In genomic region chr1:77043749-77044564, GRCm38 (mm10) we compare ENCODE assay signal across 9 mouse cellular contexts.
DNase-seq lines count a peak whose midpoint lies in the region; ATAC-seq and TF ChIP-seq lines count a peak whose summit lies in the region.
"Had no signal": no experiment of that assay in that cellular context is flagged by ENCODE, and none has a peak within 500 bp of the region (broad histone marks: within the 10 kb centered on the region; RNA-seq: fewer than 3 reads in every experiment).

No protein-coding gene starts in this region.

- TF ChIP-seq EP300 in CH12.LX (IDR thresholded peaks at IDR 0.05; ENCODE audit: low read length), result no peak

- TF ChIP-seq CTCF in CH12.LX (conservative IDR thresholded peaks at IDR 0.05 in 1 of 2, IDR thresholded peaks at IDR 0.05 in 1 of 2; ENCODE audit: low read depth in 2 of 2, low read length in 2 of 2), result no peak
- TF ChIP-seq CTCF in lung, embryonic 14.5 days (IDR thresholded peaks at IDR 0.05; ENCODE audit: low read depth), result no peak

- DNase-seq in heart, adult 11 months, result peak; percentile 97
- no peak for DNase-seq in CH12.LX (ENCODE audit: extremely low read depth)
- peak; percentile 87 for DNase-seq in cerebellum, adult 9-11 months
- peak; percentile 87 for DNase-seq in lung, embryonic 14.5 days
- no peak for DNase-seq in spleen, postnatal 4 days (ENCODE audit: low spot score in 2 of 2)
- DNase-seq in T-cell, adult 2 months (ENCODE audit: low spot score), result no peak
- DNase-seq: liver, embryonic 13.5 days had no signal

- no peaks in the 10 kb centered on the region for H3K36me3 ChIP-seq in heart, embryonic 11.5 days (ENCODE audit: control insufficient read depth, insufficient read depth, low read length)
- H3K36me3 ChIP-seq in CH12.LX (replicated peaks in 1 of 2; ENCODE audit: control insufficient read depth in 1 of 2, insufficient read depth in 1 of 2, low read length in 1 of 2), result no peaks in the 10 kb centered on the region
- H3K36me3 ChIP-seq in lung, embryonic 14.5 days (ENCODE audit: insufficient read depth), result no peaks in the 10 kb centered on the region
- H3K36me3 ChIP-seq in forebrain, embryonic 15.5 days, result no peaks in the 10 kb centered on the region
- H3K36me3 ChIP-seq: liver, embryonic 13.5 days had no signal

- dilution Hi-C loops in CH12.LX (cut with MboI; ENCODE audit: extremely low pct_ligation_motif_present, extremely low pct_unique_long_range_greater_than_20kb, low sequenced_read_pairs), result no loop called here

- H3K4me1 ChIP-seq in heart, embryonic 11.5 days (ENCODE audit: control insufficient read depth, insufficient read depth, low read length), result no peaks in the 10 kb centered on the region
- H3K4me1 ChIP-seq in CH12.LX (ENCODE audit: control insufficient read depth in 1 of 2, insufficient read depth in 2 of 2), result no peaks in the 10 kb centered on the region
- H3K4me1 ChIP-seq in lung, embryonic 14.5 days (ENCODE audit: insufficient read depth), result no peaks in the 10 kb centered on the region
- peaks cover 9% of the 10 kb centered on the region; the same call in 1 of the 2 replicates for H3K4me1 ChIP-seq in forebrain, embryonic 15.5 days
- H3K4me1 ChIP-seq: liver, embryonic 13.5 days had no signal

- ATAC-seq in heart, embryonic 11.5 days (replicated peaks; ENCODE audit: insufficient number of reproducible peaks, low FRiP score, low TSS enrichment), result no peak
- ATAC-seq in lung, embryonic 14.5 days (ENCODE audit: insufficient read depth), result peak; percentile 75
- ATAC-seq in forebrain, embryonic 15.5 days (replicated peaks), result no peak

- no peaks in the 10 kb centered on the region for H3K27me3 ChIP-seq in heart, embryonic 11.5 days (ENCODE audit: control insufficient read depth, insufficient read depth, low read length)
- no peaks in the 10 kb centered on the region for H3K27me3 ChIP-seq in CH12.LX (replicated peaks)
- H3K27me3 ChIP-seq in lung, embryonic 14.5 days (ENCODE audit: insufficient read depth, low read length), result no peaks in the 10 kb centered on the region
- H3K27me3 ChIP-seq in forebrain, embryonic 15.5 days, result no peaks in the 10 kb centered on the region
- H3K27me3 ChIP-seq: liver, embryonic 13.5 days had no signal

- no peak overlapping the region for H3K27ac ChIP-seq in heart, embryonic 11.5 days (ENCODE audit: low read depth, low read length)
- H3K27ac ChIP-seq in CH12.LX (ENCODE audit: insufficient read depth, low read depth), result no peak overlapping the region
- no peak overlapping the region for H3K27ac ChIP-seq in lung, embryonic 14.5 days (ENCODE audit: low read depth)
- H3K27ac ChIP-seq in forebrain, embryonic 15.5 days (replicated peaks), result no peak overlapping the region
- H3K27ac ChIP-seq: liver, embryonic 13.5 days had no signal

- H3K79me2 ChIP-seq in CH12.LX (replicated peaks; ENCODE audit: control insufficient read depth, extremely low read depth, insufficient read depth, poor library complexity, severe bottlenecking), result no peaks in the 10 kb centered on the region

- H3K9me3 ChIP-seq in heart, embryonic 11.5 days (replicated peaks; ENCODE audit: control insufficient read depth, low read length), result no peaks in the 10 kb centered on the region
- H3K9me3 ChIP-seq in CH12.LX (replicated peaks; ENCODE audit: low read length), result no peaks in the 10 kb centered on the region
- H3K9me3 ChIP-seq in lung, embryonic 14.5 days (ENCODE audit: low read depth, low read length), result no peaks in the 10 kb centered on the region
- H3K9me3 ChIP-seq in forebrain, embryonic 15.5 days, result no peaks in the 10 kb centered on the region
- H3K9me3 ChIP-seq: liver, embryonic 13.5 days had no signal

- TF ChIP-seq RAD21 in CH12.LX (IDR thresholded peaks at IDR 0.05; ENCODE audit: low read depth, low read length), result no peak

- WGBS in heart, embryonic 11.5 days (ENCODE audit: insufficient replicate concordance), result 60% methylated on average over 14 of the region's 14 CpGs
- WGBS in lung, embryonic 14.5 days, result 35% methylated on average over 14 of the region's 14 CpGs
- WGBS in forebrain, embryonic 15.5 days, result 74% methylated on average over 14 of the region's 14 CpGs

- in situ Hi-C loops in CH12.LX (cut with MboI; ENCODE audit: low pct_ligation_motif_present, low pct_unique_long_range_greater_than_20kb, low sequenced_read_pairs), result no loop called here

- H3K4me2 ChIP-seq in heart, embryonic 11.5 days, result no peak overlapping the region
- H3K4me2 ChIP-seq in CH12.LX (ENCODE audit: insufficient read depth, low read depth, poor library complexity, severe bottlenecking), result no peak overlapping the region
- peak overlapping the region; percentile 37; the same call in 1 of the 2 replicates for H3K4me2 ChIP-seq in lung, embryonic 14.5 days
- H3K4me2 ChIP-seq in forebrain, embryonic 15.5 days (replicated peaks), result no peak overlapping the region
- H3K4me2 ChIP-seq: liver, embryonic 13.5 days had no signal

- H3K4me3 ChIP-seq in heart, embryonic 11.5 days (ENCODE audit: low read depth, low read length), result no peak overlapping the region
- no peak overlapping the region for H3K4me3 ChIP-seq in CH12.LX (replicated peaks in 1 of 3; ENCODE audit: low read depth in 2 of 3, low read length in 2 of 3, poor library complexity in 1 of 3)
- H3K4me3 ChIP-seq in lung, embryonic 14.5 days (ENCODE audit: low read depth, low read length), result no peak overlapping the region
- no peak overlapping the region for H3K4me3 ChIP-seq in forebrain, embryonic 15.5 days
- H3K4me3 ChIP-seq: liver, embryonic 13.5 days had no signal

- TF ChIP-seq POLR2A in CH12.LX (IDR thresholded peaks at IDR 0.05; ENCODE audit: low read depth, low read length), result no peak

- H3K9ac ChIP-seq in heart, embryonic 11.5 days (ENCODE audit: low read depth, low read length), result no peak overlapping the region
- no peak overlapping the region for H3K9ac ChIP-seq in CH12.LX (ENCODE audit: insufficient read depth, low read depth)
- H3K9ac ChIP-seq in lung, embryonic 14.5 days, result no peak overlapping the region
- H3K9ac ChIP-seq in forebrain, embryonic 15.5 days (replicated peaks), result no peak overlapping the region
- H3K9ac ChIP-seq: liver, embryonic 13.5 days had no signal

TF ChIP-seq in CH12.LX, 34 proteins besides CTCF, POLR2A, EP300 and RAD21:
- peak; percentile 73 for TF ChIP-seq ZNF384 (IDR thresholded peaks at IDR 0.05; ENCODE audit: low read depth, low read length)
- no peak for TF ChIP-seq CHD2 (IDR thresholded peaks at IDR 0.05; ENCODE audit: low read length)

Comparison
In these comparisons a context has a peak if more than half of its experiments do, and no peak if none do; other contexts are left out.
1. DNase-seq: peak in heart, adult 11 months (single experiment), cerebellum, adult 9-11 months (single experiment) and lung, embryonic 14.5 days (single experiment); none in CH12.LX (single experiment), spleen, postnatal 4 days (0 of 2) and T-cell, adult 2 months (single experiment).